Mouse (Mus musculus): ENCODE measurements around the gene Luc7l3. TPM values are rescaled to one million over a fixed set of nuclear protein-coding genes. Genes with fewer than 3 reads are reported as not detected.
A peak's percentile ranks its signal among the peaks of the same experiment; 100 is the strongest.

The Luc7l3 gene
- polyA plus RNA-seq, 1 experiment: 16.1 TPM

- H3K4me1 ChIP-seq (ENCODE audit: control insufficient read depth, insufficient read depth, low read length): peaks cover 41% of the 10 kb centered on the region
- 31% methylated on average over 1 of the region's 1 CpGs for WGBS
- no peak overlapping the region for H3K4me3 ChIP-seq (replicated peaks; ENCODE audit: extremely low read depth, low read depth, low read length)
- no peak for TF ChIP-seq CTCF (IDR thresholded peaks at IDR 0.05; ENCODE audit: insufficient read depth, low read length)
- no peak for TF ChIP-seq POLR2A (IDR thresholded peaks at IDR 0.05; ENCODE audit: borderline replicate concordance, extremely low read depth, low read depth, low read length)
- DNase-seq: no peak
These were observed 6.5 kb downstream of the Luc7l3 start for GRCm38 (mm10) chr11:94315308-94315707.

GRCm38 (mm10) chr11:94314098-94314652 is 7.6 kb downstream of the Luc7l3 start:
- WGBS: 35% methylated on average over 2 of the region's 2 CpGs
- TF ChIP-seq CTCF (IDR thresholded peaks at IDR 0.05; ENCODE audit: insufficient read depth, low read length) (no peak), POLR2A (IDR thresholded peaks at IDR 0.05; ENCODE audit: borderline replicate concordance, extremely low read depth, low read depth, low read length) (no peak)
- no peak overlapping the region for H3K4me3 ChIP-seq (replicated peaks; ENCODE audit: extremely low read depth, low read depth, low read length)
- H3K4me1 ChIP-seq (ENCODE audit: control insufficient read depth, insufficient read depth, low read length): peaks cover 37% of the 10 kb centered on the region
- no peak for DNase-seq

DNA sequence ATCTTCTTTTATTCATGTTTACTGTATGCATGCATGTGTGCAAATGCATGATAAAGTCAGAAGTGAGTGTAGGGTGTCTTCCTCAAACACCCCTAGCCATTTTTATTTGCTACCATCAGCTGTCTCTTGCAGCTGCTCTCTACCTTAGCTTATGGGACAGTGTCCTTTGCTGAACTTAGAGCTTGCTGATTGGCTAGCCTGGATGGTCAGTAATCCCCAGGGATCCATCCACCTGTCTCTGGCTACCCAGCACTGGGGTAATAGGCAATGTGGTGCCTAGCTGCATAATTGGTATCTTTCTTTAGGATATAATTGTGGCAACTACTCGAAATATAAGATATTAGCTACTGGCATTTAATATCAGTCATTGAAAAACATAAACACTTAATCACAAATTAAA is 9.1 kb downstream of the Luc7l3 start:
- no peak for TF ChIP-seq CTCF (IDR thresholded peaks at IDR 0.05; ENCODE audit: insufficient read depth, low read length)
- 67% methylated on average over 1 of the region's 1 CpGs for WGBS
- DNase-seq: no peak
- Histone ChIP-seq H3K4me1 (ENCODE audit: control insufficient read depth, insufficient read depth, low read length) (peaks cover 35% of the 10 kb centered on the region), H3K4me3 (replicated peaks; ENCODE audit: extremely low read depth, low read depth, low read length) (no peak overlapping the region)

- DNase-seq: no peak
- Histone ChIP-seq H3K4me3 (replicated peaks; ENCODE audit: extremely low read depth, low read depth, low read length) (no peak overlapping the region), H3K4me1 (ENCODE audit: control insufficient read depth, insufficient read depth, low read length) (no peaks in the 10 kb centered on the region)
- 70% methylated on average over 9 of the region's 9 CpGs for WGBS
- TF ChIP-seq CTCF (IDR thresholded peaks at IDR 0.05; ENCODE audit: insufficient read depth, low read length): no peak
- no peak for TF ChIP-seq POLR2A (IDR thresholded peaks at IDR 0.05; ENCODE audit: borderline replicate concordance, extremely low read depth, low read depth, low read length)
These were observed 26.6 kb downstream of the Luc7l3 start for GRCm38 (mm10) chr11:94294996-94295845.

GRCm38 (mm10) chr11:94290062-94290740 is 31.6 kb downstream of the Luc7l3 start:
- WGBS: 79% methylated on average over 10 of the region's 10 CpGs

GRCm38 (mm10) chr11:94287105-94287504 is 34.7 kb downstream of the Luc7l3 start:
- 74% methylated on average over 5 of the region's 5 CpGs for WGBS
- H3K4me1 ChIP-seq (ENCODE audit: control insufficient read depth, insufficient read depth, low read length): no peaks in the 10 kb centered on the region
- TF ChIP-seq POLR2A (IDR thresholded peaks at IDR 0.05; ENCODE audit: borderline replicate concordance, extremely low read depth, low read depth, low read length) (no peak), CTCF (IDR thresholded peaks at IDR 0.05; ENCODE audit: insufficient read depth, low read length) (no peak)

More at GRCm38 (mm10) chr11:94290062-94290740, 31.6 kb downstream of the Luc7l3 start:
- H3K4me3 ChIP-seq (replicated peaks; ENCODE audit: extremely low read depth, low read depth, low read length): no peak overlapping the region
- DNase-seq: no peak
- no peaks in the 10 kb centered on the region for H3K4me1 ChIP-seq (ENCODE audit: control insufficient read depth, insufficient read depth, low read length)
- TF ChIP-seq POLR2A (IDR thresholded peaks at IDR 0.05; ENCODE audit: borderline replicate concordance, extremely low read depth, low read depth, low read length) (no peak), CTCF (IDR thresholded peaks at IDR 0.05; ENCODE audit: insufficient read depth, low read length) (no peak)

DNA sequence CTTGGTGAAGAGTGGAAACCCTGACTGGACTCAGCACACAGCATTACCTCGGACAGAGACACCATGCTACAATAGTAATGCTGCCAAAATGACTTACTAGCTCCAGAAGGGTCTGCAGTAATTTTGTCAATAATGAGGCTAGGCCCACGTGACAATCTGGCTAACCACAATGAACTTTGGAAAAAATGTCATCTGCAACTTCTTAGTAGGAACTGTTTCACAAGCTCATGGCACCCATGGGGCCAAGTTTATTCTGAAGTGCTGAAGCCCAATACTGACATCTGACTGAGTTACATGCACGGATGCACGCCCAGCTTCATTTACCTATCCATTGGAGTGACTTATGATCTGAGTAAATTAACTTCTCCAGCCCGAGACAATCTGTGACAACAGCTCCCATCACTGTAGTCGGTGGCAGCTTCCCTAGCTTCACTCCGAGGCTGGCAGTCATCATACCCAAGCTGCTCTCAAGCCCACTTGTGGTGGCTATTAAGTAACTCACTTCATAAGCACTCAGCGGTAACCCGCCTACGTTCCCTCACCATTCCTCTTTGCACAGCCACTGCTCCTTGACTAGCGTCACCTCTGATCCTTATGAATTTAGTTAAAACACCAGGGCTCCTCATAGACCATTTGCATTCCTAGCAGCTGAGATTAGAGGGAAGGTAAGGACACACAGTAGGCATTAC is 35.8 kb downstream of the Luc7l3 start:
- peak; percentile 59 for DNase-seq
- 70% methylated on average over 11 of the region's 11 CpGs for WGBS
- Histone ChIP-seq H3K4me1 (ENCODE audit: control insufficient read depth, insufficient read depth, low read length) (no peaks in the 10 kb centered on the region), H3K4me3 (replicated peaks; ENCODE audit: extremely low read depth, low read depth, low read length) (no peak overlapping the region)
- no peak for TF ChIP-seq POLR2A (IDR thresholded peaks at IDR 0.05; ENCODE audit: borderline replicate concordance, extremely low read depth, low read depth, low read length)
- TF ChIP-seq CTCF (IDR thresholded peaks at IDR 0.05; ENCODE audit: insufficient read depth, low read length): no peak

More at GRCm38 (mm10) chr11:94287105-94287504, 34.7 kb downstream of the Luc7l3 start:
- H3K4me3 ChIP-seq (replicated peaks; ENCODE audit: extremely low read depth, low read depth, low read length): no peak overlapping the region
- no peak for DNase-seq

DNA sequence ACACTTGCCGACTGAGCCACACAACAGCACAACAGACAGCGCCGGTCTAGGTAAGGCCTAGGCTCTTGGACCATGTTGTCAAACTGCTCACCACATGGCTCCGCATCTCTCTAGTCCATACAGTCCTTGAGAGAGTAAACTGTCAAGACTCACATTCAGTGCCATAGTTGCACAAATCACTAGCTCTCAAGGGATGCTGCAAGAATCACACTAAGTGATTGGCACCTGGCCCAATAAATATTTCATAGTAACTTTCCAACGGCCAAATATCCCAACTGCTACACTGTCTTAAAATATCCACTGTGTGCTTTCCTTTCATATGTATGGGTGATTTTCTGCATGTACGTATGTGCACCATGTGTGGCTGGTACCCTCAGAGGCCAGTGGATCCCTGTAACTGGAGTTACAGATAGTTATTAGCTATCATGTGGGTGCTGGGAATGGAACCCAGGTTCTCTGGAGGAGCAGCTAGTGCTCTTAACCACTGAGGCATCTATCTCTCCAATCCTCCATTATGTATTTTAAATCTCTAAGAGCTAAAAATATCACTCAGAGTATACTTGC is 38.2 kb downstream of the Luc7l3 start:
- Histone ChIP-seq H3K4me3 (replicated peaks; ENCODE audit: extremely low read depth, low read depth, low read length) (no peak overlapping the region), H3K4me1 (ENCODE audit: control insufficient read depth, insufficient read depth, low read length) (no peaks in the 10 kb centered on the region)
- WGBS: 78% methylated on average over 6 of the region's 6 CpGs
- DNase-seq: no peak
- TF ChIP-seq CTCF (IDR thresholded peaks at IDR 0.05; ENCODE audit: insufficient read depth, low read length) (no peak), POLR2A (IDR thresholded peaks at IDR 0.05; ENCODE audit: borderline replicate concordance, extremely low read depth, low read depth, low read length) (no peak)

GRCm38 (mm10) chr11:94282291-94282690 is 39.5 kb downstream of the Luc7l3 start:
- H3K4me1 ChIP-seq (ENCODE audit: control insufficient read depth, insufficient read depth, low read length): no peaks in the 10 kb centered on the region
- WGBS: 59% methylated on average over 5 of the region's 5 CpGs
- DNase-seq: no peak
- TF ChIP-seq POLR2A (IDR thresholded peaks at IDR 0.05; ENCODE audit: borderline replicate concordance, extremely low read depth, low read depth, low read length) (no peak), CTCF (IDR thresholded peaks at IDR 0.05; ENCODE audit: insufficient read depth, low read length) (no peak)
- no peak overlapping the region for H3K4me3 ChIP-seq (replicated peaks; ENCODE audit: extremely low read depth, low read depth, low read length)

Measured in lung, adult 2 months (tissue).